Mouse (Mus musculus): ENCODE measurements around the gene Acan. TPM values are rescaled to one million over a fixed set of nuclear protein-coding genes. Genes with fewer than 3 reads are reported as not detected.

Acan gene
- total and polyA plus RNA-seq, 3 experiments, result 0.44 to 21.7 (median 1.4) TPM

DNA sequence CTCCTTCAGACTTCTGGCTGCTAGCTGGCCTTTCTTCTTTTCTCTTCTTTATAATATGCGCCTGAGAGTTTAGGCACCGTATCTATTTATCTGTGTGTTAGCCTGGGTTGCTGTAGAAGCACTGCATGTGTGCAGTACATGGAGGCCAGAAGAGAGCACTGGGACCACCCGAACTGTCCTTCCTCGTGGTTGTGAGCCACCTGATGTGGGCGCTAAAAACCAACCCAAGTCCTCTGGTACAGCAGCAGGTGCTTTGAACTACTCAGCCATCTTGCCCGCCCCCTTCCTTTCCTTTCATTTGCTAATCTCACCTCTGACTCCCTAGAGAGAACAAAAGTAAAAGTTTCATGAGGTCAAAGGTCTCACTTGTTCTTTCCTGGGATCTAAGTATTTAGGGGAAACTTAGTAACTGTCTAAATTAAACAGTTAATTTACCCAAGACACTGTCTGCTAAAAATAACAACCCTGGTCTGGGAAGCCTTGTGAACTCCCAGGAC is 86.1 kb downstream of the Acan start:
- DNase-seq, result no peak

DNA sequence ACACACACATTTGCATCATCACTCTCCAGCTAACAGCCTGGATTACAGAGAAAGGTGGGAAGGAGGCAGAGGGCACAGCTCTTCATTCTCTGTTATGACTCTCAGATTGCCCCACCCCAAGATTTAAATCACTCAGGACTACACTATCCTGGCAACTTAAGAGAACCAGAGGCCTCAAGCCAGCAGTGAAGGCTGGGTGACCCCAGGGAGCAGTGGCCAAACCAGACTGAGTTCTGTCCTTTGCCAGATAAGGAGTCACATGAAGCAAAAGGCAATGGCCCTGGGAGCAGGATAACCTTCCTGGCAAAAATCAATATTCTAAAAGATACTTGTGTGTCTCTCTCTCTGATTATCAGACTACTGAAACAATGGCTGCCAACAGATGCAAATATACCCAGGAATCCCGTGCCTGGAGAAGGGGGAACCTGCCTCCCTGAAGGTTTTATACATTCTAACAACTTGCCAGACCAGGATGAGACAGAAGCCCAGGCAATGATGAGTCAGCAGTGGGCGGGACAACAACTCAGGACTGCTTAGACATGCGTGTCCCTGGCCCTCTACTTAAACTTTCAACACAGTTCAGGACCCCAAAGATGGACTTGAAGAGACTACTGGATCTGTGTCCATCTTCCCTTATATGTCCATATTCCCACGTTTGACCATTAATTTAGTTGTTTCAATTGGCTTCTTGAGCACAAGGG is 86.8 kb downstream of the Acan start:
- peak; percentile 63 for DNase-seq

DNA sequence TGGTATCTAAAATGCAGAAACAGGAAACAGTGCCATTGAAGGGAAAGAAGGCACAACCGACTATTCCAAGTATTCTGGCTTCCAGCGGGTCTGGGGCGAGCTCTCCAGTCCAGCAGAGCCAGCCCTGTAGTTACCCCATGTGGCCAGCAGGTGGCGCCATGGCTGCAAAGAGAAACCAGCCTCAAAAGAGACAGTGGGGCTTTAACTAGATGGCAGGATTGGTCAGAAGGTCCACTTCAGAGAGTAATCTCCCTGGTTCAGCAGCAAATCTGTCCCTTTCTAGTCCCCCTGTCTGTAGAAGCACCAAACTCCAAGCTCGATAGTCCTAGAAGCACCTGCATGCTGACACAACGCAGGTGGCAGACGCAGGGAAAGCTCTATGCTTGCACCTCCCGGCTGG is 87.6 kb downstream of the Acan start:
- DNase-seq, result peak; percentile 79

DNA sequence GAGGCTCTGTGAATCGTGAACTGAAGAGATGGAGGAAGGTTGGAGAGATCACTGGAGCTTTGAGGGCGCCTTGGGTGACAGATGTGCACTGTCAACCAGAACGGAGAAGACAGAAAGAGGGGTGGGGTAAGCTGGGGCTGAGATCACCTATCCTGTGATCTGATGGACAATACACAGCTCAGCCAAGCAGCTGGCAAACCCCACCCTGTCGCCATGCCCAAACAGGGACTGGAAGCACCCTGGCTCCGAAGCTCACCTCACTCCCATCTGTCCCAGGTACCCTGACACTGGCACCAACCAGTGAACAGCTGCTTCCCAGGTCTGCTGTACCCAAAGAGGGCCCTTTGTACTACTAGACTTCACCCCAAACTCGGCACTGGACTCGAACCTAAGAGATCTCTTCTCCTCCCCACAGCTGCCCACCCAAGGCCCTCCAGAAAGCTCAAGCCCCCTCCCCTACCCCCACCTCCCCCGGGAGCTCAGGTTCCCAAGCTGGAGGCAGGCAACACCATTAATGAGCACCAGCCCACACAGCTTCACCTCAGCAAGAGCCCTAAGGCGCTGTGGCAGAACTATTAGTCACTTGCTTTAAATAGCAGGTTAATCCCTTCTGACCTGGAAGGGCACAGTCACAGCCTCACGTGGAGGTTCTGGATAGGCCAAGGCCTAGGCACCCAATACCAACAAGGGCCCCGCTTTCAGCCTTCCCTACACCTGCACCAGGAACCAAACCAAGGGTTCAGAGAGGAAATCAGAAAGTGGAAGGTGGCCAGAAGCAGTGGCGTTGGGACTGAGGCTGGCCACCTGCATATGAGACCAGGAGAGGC is 93.9 kb downstream of the Acan start:
- peak; percentile 54 for DNase-seq

DNA sequence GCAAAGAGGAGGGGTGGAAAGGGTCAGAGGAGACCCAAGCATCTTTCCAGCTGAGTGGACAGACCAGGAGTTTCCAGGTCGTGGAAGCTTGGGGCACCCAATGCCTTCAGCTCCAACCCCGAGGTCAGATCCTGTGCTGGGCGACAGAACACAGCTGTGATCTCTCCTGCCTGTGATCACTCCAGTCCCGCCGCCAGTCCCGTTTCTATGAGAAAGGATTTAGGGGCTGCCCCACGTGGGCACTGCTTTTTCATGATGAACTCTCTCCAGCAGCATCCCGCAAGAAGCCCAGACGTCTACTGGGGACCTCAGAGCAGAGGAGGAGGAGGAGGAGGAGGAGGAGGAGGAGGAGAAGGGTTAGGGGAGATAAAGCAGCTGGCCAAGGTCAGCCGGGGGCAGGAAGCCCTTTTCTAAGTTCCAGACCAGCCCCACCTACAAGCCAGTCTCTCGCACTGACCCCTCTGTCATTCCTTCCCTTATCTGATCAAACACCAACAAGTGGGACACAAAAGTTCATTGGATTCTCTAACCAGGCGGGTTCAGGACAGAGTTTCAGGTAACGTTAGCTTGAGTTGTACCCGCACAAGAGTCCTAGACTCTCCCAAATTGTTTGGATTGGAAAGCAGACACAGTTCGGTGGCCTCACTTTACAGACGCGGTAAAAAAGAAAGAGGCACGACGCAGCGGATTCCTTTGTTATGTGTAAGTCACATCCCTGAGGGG is 94.8 kb downstream of the Acan start:
- no peak for DNase-seq

DNA sequence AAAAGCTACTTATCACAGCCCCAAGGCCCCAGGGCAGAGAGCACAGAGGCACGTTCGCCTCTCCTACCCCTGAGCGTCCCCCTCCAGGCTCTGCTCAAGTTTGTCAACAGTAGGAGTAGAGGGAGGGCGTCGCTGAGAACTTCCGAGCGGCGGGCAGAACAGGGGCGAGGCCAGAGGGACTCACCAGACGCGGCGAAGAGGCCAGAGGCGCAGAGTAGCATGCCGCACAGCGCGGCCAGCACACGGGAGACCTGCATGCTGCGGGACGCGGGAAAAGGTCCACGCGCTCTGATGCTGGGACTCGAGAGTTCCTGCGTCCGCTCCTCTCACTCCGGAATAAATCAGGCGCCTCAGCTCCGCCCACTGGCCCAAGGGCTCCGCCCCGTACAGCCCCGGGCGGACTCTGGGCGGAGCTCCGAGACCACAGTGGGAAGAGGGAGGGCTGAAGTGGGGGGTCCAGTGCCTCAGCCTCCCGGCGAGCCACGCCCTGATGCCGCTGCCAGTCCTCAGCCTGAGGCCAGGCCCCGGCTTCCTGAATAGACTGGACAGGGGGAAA is 95.5 kb downstream of the Acan start, which contains the start of gene Mfge8:
Gene Mfge8, minus strand, starts transcription at position 350 of the 556 bp plus-strand sequence.
- DNase-seq, result peak; percentile 96

DNA sequence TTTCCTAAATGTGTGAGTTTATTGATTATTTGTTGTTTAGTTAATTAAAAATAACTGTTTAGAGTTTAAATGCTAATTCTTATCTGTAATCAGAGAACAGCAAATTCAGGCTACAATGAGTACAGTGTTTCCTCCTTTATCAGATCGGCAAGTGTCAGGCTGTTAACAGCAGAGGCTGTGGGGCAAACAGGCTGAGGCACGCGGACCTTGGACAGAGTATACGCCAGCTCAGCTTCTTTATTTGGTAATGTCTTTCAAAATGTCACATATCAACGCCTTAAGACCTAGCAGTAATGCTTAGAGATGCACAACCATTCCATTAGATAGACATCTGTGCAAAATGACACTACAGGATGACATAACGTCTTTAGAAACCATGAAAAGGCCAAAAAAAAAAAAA is 96.2 kb downstream of the Acan start:
- DNase-seq, result no peak

DNA sequence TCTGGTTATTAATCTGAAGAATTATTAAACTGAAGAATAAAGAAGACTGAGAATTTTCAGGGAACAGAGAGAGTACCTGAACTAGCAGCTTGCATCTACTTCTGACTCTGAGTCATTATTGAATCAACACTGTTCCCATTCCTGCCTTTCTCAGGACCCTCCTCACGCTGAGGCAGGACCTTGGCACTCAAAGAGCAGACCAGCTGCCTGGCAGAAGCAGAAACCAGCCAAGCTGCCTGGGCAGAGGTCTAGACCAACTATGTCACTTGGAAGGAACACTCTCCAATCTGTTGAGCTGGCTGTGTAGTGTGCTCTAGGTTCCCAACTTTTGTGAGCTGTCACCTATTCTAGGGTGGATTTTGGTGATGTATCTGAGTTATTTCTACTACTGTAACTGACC is 106.1 kb downstream of the Acan start:
- DNase-seq, result no peak

Other genes starting within 250 kb of the Acan start
- gene Det1, start 206.2 kb upstream of the Acan start, total RNA-seq (2021), result 10 to 100 TPM; 13.0 to 13.3 TPM
- 14.0 and 14.4 TPM in 2 replicates for gene Det1, start 206.2 kb upstream of the Acan start, polyA plus RNA-seq (2012; rRNA removed)
- gene Aen, start 157.6 kb upstream of the Acan start, total RNA-seq (2021), result 10 to 100 TPM; 36.7 to 41.4 TPM
- gene Aen, start 157.6 kb upstream of the Acan start, polyA plus RNA-seq (2012; rRNA removed), result 22.9 and 33.3 TPM in 2 replicates
- 10 to 100 TPM in 1 of 2 experiments, 1 to 10 TPM in 1; 5.7 to 12.1 TPM for gene Isg20, start 140.1 kb upstream of the Acan start, total RNA-seq (2021)
- gene Isg20, start 140.1 kb upstream of the Acan start, polyA plus RNA-seq (2012; rRNA removed), result 6.9 and 9.5 TPM in 2 replicates
- 1 to 10 TPM in 1 of 2 experiments, under 1 TPM in 1; 0.63 to 1.0 TPM for gene Hapln3, start 77.5 kb downstream of the Acan start, total RNA-seq (2021)
- 1.5 and 2.2 TPM in 2 replicates for gene Hapln3, start 77.5 kb downstream of the Acan start, polyA plus RNA-seq (2012; rRNA removed)
- 100 to 1,000 TPM; 214 to 349 TPM for gene Mfge8, start 95.6 kb downstream of the Acan start, total RNA-seq (2021)
- 526 and 669 TPM in 2 replicates for gene Mfge8, start 95.6 kb downstream of the Acan start, polyA plus RNA-seq (2012; rRNA removed)
- gene Abhd2, start 219.7 kb downstream of the Acan start, total RNA-seq (2021), result 1,000 to 10,000 TPM; 1,164 to 1,465 TPM
- gene Abhd2, start 219.7 kb downstream of the Acan start, polyA plus RNA-seq (2012; rRNA removed), result 187 and 262 TPM in 2 replicates

Measured in adrenal gland, adult 2 months (tissue).